Mouse (Mus musculus) lung, postnatal 0 days (tissue): ENCODE measurements around the gene Kifc3. TPM values are rescaled to one million over a fixed set of nuclear protein-coding genes. Genes with fewer than 3 reads are reported as not detected.

Experiments used
- ATAC-seq: fragments of 200-750 bp; cut with Nextera tagmentation; 2 replicates; pipeline ENCODE4 v1.8.0; 2017; ENCODE audit warnings: moderate library complexity
- DNase-seq: peaks from one replicate; pipeline ENCODE4 v3.0.0-alpha.2; 2016; ENCODE audit warnings: low spot score
- H3K27ac ChIP-seq: fragments of 300-500 bp; sonication (generic); 2 replicates; pipeline ENCODE4 v1.5.1; 2014; ENCODE audit warnings: antibody characterized with exemption, mild to moderate bottlenecking, low read length, mixed read lengths
- H3K27me3 ChIP-seq: fragments of 300-500 bp; sonication (generic); replicated peaks from 2 replicates; pipeline ENCODE4 v1.6.1; 2014; ENCODE audit warnings: low read length, mixed read lengths; ENCODE audit not compliant: insufficient read depth
- H3K36me3 ChIP-seq: fragments of 300-500 bp; sonication (generic); 2 replicates; pipeline ENCODE4 v1.6.1; 2014; ENCODE audit warnings: low read length, mixed read lengths; ENCODE audit not compliant: insufficient read depth
- H3K4me1 ChIP-seq: fragments of 300-500 bp; sonication (generic); 2 replicates; pipeline ENCODE4 v1.6.1; 2014; ENCODE audit warnings: antibody characterized with exemption, low read depth, low read length, mixed read lengths; ENCODE audit not compliant: insufficient read depth
- H3K4me2 ChIP-seq: fragments of 300-500 bp; sonication (generic); replicated peaks from 2 replicates; pipeline ENCODE4 v1.6.1; 2014; ENCODE audit warnings: low read depth, mild to moderate bottlenecking, low read length, moderate library complexity, mixed read lengths
- H3K4me3 ChIP-seq: fragments of 300-500 bp; sonication (generic); 2 replicates; pipeline ENCODE4 v1.5.1; 2014; ENCODE audit warnings: low read depth, low read length
- H3K9ac ChIP-seq: fragments of 300-500 bp; sonication (generic); replicated peaks from 2 replicates; pipeline ENCODE4 v1.6.1; 2014; ENCODE audit warnings: low read depth, mild to moderate bottlenecking
- H3K9me3 ChIP-seq: fragments of 300-500 bp; sonication (generic); 2 replicates; pipeline ENCODE4 v1.6.1; 2016; ENCODE audit warnings: low read length, mixed read lengths
- CTCF ChIP-seq: IDR thresholded peaks from 2 replicates; pipeline ENCODE4 v1.5.1; 2016; ENCODE audit warnings: antibody characterized with exemption, mild to moderate bottlenecking
- EP300 ChIP-seq: IDR thresholded peaks from 2 replicates; pipeline ENCODE4 v1.6.1; 2016; ENCODE audit warnings: antibody characterized with exemption, mild to moderate bottlenecking, control low read depth
- WGBS: fragments of 180-500 bp; shearing (Covaris S2); extraction: QIAGEN DNeasy Blood & Tissue Kit; methylation state at CpG from one replicate; pipeline ENCODE4 v1.1.7; 2014; 5-methylcytosine and 5-hydroxymethylcytosine counted together
- polyA plus RNA-seq: library from polyadenylated mRNA; unstranded; fragments of >200 nt; fragmentation: Nextera tagmentation; extraction: Ambion mirVana; gene quantifications from 2 replicates; pipeline ENCODE4 v1.2.1, GENCODE M21; 2015

Kifc3 gene
- polyA plus RNA-seq, 1 experiment from 2014 or later: 23.7 TPM

DNA sequence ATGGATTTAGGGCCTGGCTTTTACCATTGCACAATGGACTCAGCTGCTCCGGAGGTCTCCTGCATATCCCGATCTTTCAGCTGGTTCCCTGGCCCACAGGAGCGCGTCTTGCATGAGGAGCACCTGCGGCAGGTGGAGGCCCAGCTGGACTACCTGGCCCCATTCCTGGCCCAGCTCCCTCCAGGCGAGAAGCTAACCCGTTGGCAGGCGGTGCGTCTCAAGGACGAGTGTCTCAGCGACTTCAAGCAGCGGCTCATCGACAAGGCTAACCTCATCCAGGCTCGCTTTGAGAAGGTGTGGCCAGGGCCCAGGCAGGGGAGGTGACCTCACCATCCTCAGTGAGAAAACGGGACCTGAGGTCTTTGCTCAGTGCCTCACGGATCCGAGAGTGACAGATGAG, 126.5 kb downstream of the Kifc3 start:
- no peak for DNase-seq
- H3K4me3 ChIP-seq: no peak overlapping the region
- no peak for ATAC-seq
- H3K9ac ChIP-seq: no peak overlapping the region
- no peak for TF ChIP-seq CTCF
- TF ChIP-seq EP300: no peak
- no peaks in the 10 kb centered on the region for H3K27me3 ChIP-seq
- H3K36me3 ChIP-seq: no peaks in the 10 kb centered on the region
- H3K9me3 ChIP-seq: no peaks in the 10 kb centered on the region
- H3K4me1 ChIP-seq: no peaks in the 10 kb centered on the region
- H3K27ac ChIP-seq: no peak overlapping the region
- WGBS: 62% methylated on average over 17 of the region's 17 CpGs
- no peak overlapping the region for H3K4me2 ChIP-seq

- Histone ChIP-seq H3K4me3 (no peak overlapping the region), H3K4me1 (no peaks in the 10 kb centered on the region), H3K36me3 (no peaks in the 10 kb centered on the region), H3K27me3 (no peaks in the 10 kb centered on the region), H3K4me2 (no peak overlapping the region), H3K9ac (no peak overlapping the region), H3K27ac (no peak overlapping the region), H3K9me3 (no peaks in the 10 kb centered on the region)
- ATAC-seq: no peak
- TF ChIP-seq CTCF (no peak), EP300 (no peak)
- no peak for DNase-seq
- 46% methylated on average over 3 of the region's 3 CpGs for WGBS
Measured at GRCm38 (mm10) chr8:95075504-95075903, 127.1 kb downstream of the Kifc3 start.

- ATAC-seq: no peak
- DNase-seq: peak; percentile 53
- TF ChIP-seq EP300: no peak
- TF ChIP-seq CTCF: peak; percentile 73
Measured at GRCm38 (mm10) chr8:95067582-95067981, 135.0 kb downstream of the Kifc3 start.

GRCm38 (mm10) chr8:95064531-95064930, 138.1 kb downstream of the Kifc3 start:
- TF ChIP-seq CTCF: no peak
- no peak for TF ChIP-seq EP300
- H3K4me1 ChIP-seq: no peaks in the 10 kb centered on the region
- no peaks in the 10 kb centered on the region for H3K27me3 ChIP-seq
- no peak for DNase-seq
- no peak overlapping the region for H3K27ac ChIP-seq
- ATAC-seq: no peak
- H3K9ac ChIP-seq: no peak overlapping the region
- WGBS: 87% methylated on average over 2 of the region's 2 CpGs
- no peak overlapping the region for H3K4me2 ChIP-seq
- H3K36me3 ChIP-seq: no peaks in the 10 kb centered on the region
- no peak overlapping the region for H3K4me3 ChIP-seq
- H3K9me3 ChIP-seq: no peaks in the 10 kb centered on the region

More at GRCm38 (mm10) chr8:95067582-95067981, 135.0 kb downstream of the Kifc3 start:
- H3K36me3 ChIP-seq: no peaks in the 10 kb centered on the region
- H3K4me1 ChIP-seq: no peaks in the 10 kb centered on the region
- WGBS: 41% methylated on average over 3 of the region's 3 CpGs
- H3K27ac ChIP-seq: no peak overlapping the region
- H3K4me2 ChIP-seq: no peak overlapping the region
- no peak overlapping the region for H3K4me3 ChIP-seq
- no peaks in the 10 kb centered on the region for H3K27me3 ChIP-seq
- H3K9me3 ChIP-seq: no peaks in the 10 kb centered on the region
- no peak overlapping the region for H3K9ac ChIP-seq

DNA sequence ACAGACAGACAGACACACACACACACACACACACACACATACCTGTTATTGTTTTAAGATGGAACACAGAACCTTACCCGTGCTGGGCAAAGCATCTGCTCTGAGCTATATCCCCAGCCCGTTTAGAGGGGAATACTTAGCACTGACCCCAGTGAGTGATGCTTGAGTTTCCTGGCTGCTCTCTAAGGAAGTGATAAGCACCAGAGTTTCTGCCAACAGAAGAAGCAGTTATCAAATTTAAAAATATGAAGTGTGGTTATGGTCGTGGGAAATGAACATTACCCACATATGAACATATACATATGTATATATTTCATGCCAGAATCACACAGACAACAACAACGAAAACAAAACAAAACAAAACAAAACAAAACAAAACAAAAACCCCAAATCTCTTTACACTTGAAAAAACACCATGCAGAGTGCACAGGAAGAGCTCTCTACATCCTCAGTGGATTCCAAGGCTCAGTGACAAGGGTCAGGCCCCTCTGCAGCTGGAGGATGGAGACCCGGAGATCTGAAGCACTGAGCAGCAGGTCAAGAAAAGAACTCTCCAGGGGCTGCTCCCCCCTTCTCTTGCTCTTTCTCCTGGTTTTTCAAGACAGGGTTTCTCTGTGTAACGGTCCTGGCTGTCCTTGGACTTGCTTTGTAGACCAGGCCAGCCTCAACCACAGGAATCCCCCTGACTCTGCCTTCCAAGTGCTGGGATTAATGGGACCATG, 142.6 kb downstream of the Kifc3 start:
- H3K27ac ChIP-seq: no peak overlapping the region

DNA sequence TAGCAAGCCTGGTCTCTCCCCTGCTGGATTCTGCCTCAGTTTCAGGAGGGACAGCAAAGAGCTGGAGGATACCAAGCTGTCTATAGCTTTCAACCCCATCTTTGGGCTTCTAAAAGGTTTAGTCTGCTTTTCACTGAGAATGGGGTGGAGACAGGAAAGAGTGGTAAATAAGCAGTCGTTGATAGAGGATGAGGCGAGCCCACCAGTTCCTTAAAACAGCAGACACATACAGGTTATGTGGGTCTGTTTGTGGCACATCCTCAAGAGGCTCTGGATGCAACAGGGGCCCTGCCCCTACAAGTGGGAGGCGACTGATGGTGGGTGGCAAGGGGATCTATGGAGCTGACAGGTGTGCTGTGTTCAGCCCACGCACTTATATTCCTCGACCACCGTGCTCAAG, 144.0 kb downstream of the Kifc3 start:
- Histone ChIP-seq H3K4me1 (no peaks in the 10 kb centered on the region), H3K4me2 (no peak overlapping the region), H3K27ac (no peak overlapping the region), H3K36me3 (no peaks in the 10 kb centered on the region), H3K4me3 (no peak overlapping the region), H3K27me3 (no peaks in the 10 kb centered on the region), H3K9me3 (no peaks in the 10 kb centered on the region), H3K9ac (no peak overlapping the region)
- TF ChIP-seq CTCF: no peak
- no peak for TF ChIP-seq EP300
- ATAC-seq (no peak), DNase-seq (no peak)
- 58% methylated on average over 6 of the region's 6 CpGs for WGBS

More for the DNA sequence above, 142.6 kb downstream of the Kifc3 start:
- TF ChIP-seq EP300 (no peak), CTCF (no peak)
- no peaks in the 10 kb centered on the region for H3K36me3 ChIP-seq
- WGBS: 29% methylated on average over 6 of the region's 6 CpGs
- H3K9me3 ChIP-seq: no peaks in the 10 kb centered on the region
- no peak overlapping the region for H3K9ac ChIP-seq
- no peak overlapping the region for H3K4me3 ChIP-seq
- no peaks in the 10 kb centered on the region for H3K4me1 ChIP-seq
- ATAC-seq: no peak
- DNase-seq: no peak
- no peak overlapping the region for H3K4me2 ChIP-seq
- H3K27me3 ChIP-seq: no peaks in the 10 kb centered on the region

GRCm38 (mm10) chr8:95056414-95056813, 146.2 kb downstream of the Kifc3 start:
- no peak overlapping the region for H3K9ac ChIP-seq
- H3K4me3 ChIP-seq: no peak overlapping the region
- no peak overlapping the region for H3K4me2 ChIP-seq
- no peak for TF ChIP-seq EP300
- no peak for TF ChIP-seq CTCF
- DNase-seq: no peak
- no peaks in the 10 kb centered on the region for H3K27me3 ChIP-seq
- H3K27ac ChIP-seq: no peak overlapping the region
- ATAC-seq: no peak
- no peaks in the 10 kb centered on the region for H3K36me3 ChIP-seq
- H3K4me1 ChIP-seq: no peaks in the 10 kb centered on the region
- no peaks in the 10 kb centered on the region for H3K9me3 ChIP-seq
- WGBS: 61% methylated on average over 5 of the region's 5 CpGs
